Mouse (Mus musculus) intestine, embryonic 14.5 days (tissue): ENCODE data around the gene Slc9a5. TPM values are rescaled to one million over a fixed set of nuclear protein-coding genes. Genes with fewer than 3 reads are reported as not detected.

Experiments
- ATAC-seq: fragments of 200-750 bp; cut with Nextera tagmentation; replicated peaks from 2 replicates; pipeline ENCODE4 v1.8.0; 2017; ENCODE audit warnings: low read depth, moderate number of reproducible peaks, moderate TSS enrichment, moderate library complexity; ENCODE audit not compliant: low FRiP score, low TSS enrichment
- DNase-seq: peaks from one replicate; pipeline ENCODE4 v3.0.0-alpha.2; 2018; ENCODE audit warnings: low spot score
- H3K27ac ChIP-seq: fragments of 300-500 bp; sonication (generic); 2 replicates; pipeline ENCODE4 v1.5.1; 2014; ENCODE audit warnings: low read depth, mild to moderate bottlenecking, control low read depth
- H3K27me3 ChIP-seq: fragments of 300-500 bp; sonication (generic); replicated peaks from 2 replicates; pipeline ENCODE4 v1.6.1; 2014; ENCODE audit warnings: low read length, control low read depth; ENCODE audit not compliant: control insufficient read depth, insufficient read depth
- H3K36me3 ChIP-seq: fragments of 300-500 bp; sonication (generic); 2 replicates; pipeline ENCODE4 v1.6.1; 2014; ENCODE audit warnings: low read length, control low read depth; ENCODE audit not compliant: control insufficient read depth, insufficient read depth
- H3K4me1 ChIP-seq: fragments of 300-500 bp; sonication (generic); replicated peaks from 2 replicates; pipeline ENCODE4 v1.6.1; 2014; ENCODE audit warnings: low read length, control low read depth, mixed read lengths; ENCODE audit not compliant: control insufficient read depth, insufficient read depth
- H3K4me2 ChIP-seq: fragments of 300-500 bp; sonication (generic); 2 replicates; pipeline ENCODE4 v1.6.1; 2014; ENCODE audit warnings: low read length
- H3K4me3 ChIP-seq: fragments of 300-500 bp; sonication (generic); 2 replicates; pipeline ENCODE4 v1.5.1; 2014; ENCODE audit warnings: low read depth, low read length, control low read depth, mixed read lengths
- H3K9ac ChIP-seq: fragments of 300-500 bp; sonication (generic); 2 replicates; pipeline ENCODE4 v1.6.1; 2014; ENCODE audit warnings: mild to moderate bottlenecking, low read length
- H3K9me3 ChIP-seq: fragments of 300-500 bp; sonication (generic); 2 replicates; pipeline ENCODE4 v1.6.1; 2016; ENCODE audit warnings: low read length, control low read depth; ENCODE audit not compliant: control insufficient read depth
- WGBS: fragments of 180-500 bp; shearing (Covaris S2); extraction: QIAGEN DNeasy Blood & Tissue Kit; methylation state at CpG from one replicate; pipeline ENCODE4 v1.1.7; 2014; 5-methylcytosine and 5-hydroxymethylcytosine counted together
- microRNA counts: library from miRNA; unstranded; fragments of <30 nt; microRNA quantifications from one replicate; lab custom pipeline; 2016
- microRNA-seq: library from miRNA; unstranded; fragments of <30 nt; microRNA quantifications from one replicate; pipeline ENCODE4, GENCODE M21; 2016
- polyA plus RNA-seq: library from polyadenylated mRNA; unstranded; fragments of >200 nt; fragmentation: Nextera tagmentation; extraction: Ambion mirVana; gene quantifications from 2 replicates; pipeline ENCODE4 v1.2.1, GENCODE M21; 2014

The Slc9a5 gene
- polyA plus RNA-seq, 1 experiment from 2014 or later = 1.5 TPM

DNA sequence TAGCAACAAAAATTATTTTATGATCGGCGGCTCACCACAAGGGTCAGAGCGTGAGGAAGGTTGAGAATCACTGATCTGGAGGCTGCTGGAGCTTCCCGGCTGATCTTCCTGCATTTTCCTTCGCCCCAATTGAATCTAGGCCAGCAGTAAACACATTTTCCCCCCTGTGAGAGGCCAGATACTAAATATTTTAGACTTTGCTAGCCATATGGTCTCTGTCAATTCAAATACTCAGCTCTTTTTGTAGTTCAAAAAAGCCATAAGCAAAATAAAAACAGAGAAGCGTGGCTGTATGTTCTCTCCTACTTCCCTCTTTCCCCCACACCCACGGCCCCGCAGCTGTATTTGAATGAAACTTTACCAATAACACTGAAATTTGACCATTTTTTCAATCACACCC is 54.8 kb downstream of the Slc9a5 start:
- H3K4me3 ChIP-seq = no peak overlapping the region
- ATAC-seq = no peak
- 0 out of 2 replicates have a peak, but pooled peaks cover 4% of the 10 kb centered on the region for H3K9me3 ChIP-seq
- H3K4me1 ChIP-seq = no peaks in the 10 kb centered on the region
- no peaks in the 10 kb centered on the region for H3K36me3 ChIP-seq
- 67% methylated on average over 8 of the region's 8 CpGs for WGBS
- no peak overlapping the region for H3K27ac ChIP-seq
- no peaks in the 10 kb centered on the region for H3K27me3 ChIP-seq
- no peak overlapping the region for H3K9ac ChIP-seq
- no peak for DNase-seq
- H3K4me2 ChIP-seq = no peak overlapping the region

DNA sequence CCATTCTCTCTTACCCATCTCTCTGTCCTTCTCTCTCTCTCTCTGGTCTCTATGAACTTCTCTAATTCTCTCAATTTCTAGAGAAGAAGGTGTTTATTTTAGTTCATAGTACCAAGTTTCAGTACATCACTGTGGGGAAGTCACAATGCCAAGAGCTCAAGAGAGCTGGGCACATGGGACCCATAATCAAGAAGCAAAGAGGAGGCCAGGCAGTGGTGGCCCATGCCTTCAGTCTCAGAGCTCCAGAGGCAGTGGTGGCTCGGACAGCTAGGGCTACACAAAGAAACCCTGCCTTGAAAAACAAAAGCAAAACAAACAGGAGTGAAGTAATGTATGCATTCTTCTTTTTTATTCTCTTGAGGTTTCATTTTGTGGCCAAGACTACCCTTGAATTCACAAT is 55.9 kb downstream of the Slc9a5 start:
- ATAC-seq (no peak), DNase-seq (no peak)
- H3K27me3 ChIP-seq = no peaks in the 10 kb centered on the region
- no peak overlapping the region for H3K9ac ChIP-seq
- H3K9me3 ChIP-seq = 0 out of 2 replicates have a peak, but pooled peaks cover 4% of the 10 kb centered on the region
- whole genome bisulfite sequencing = 67% methylated on average over 1 of the region's 1 CpGs
- no peaks in the 10 kb centered on the region for H3K36me3 ChIP-seq
- H3K4me2 ChIP-seq = no peak overlapping the region
- no peak overlapping the region for H3K4me3 ChIP-seq
- no peak overlapping the region for H3K27ac ChIP-seq
- H3K4me1 ChIP-seq = no peaks in the 10 kb centered on the region

DNA sequence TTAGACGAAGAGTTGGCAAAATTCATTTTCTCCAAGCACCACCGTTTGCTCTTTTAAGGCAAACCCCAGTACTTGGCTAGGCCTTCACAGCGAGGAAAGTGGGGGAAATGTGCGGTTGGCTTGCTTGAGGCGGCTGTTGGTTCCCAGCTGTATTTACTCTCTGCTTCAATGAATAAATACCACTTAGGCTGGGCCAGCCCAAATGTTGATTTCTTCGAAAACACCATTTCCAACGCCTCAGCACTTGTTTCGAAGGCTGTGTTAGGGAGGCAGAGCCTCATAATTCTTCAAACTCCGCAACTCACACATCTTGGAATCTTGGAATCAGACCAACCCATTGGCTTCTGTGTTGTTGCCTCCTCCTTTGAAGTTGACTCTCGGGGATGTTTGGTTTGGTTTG is 57.8 kb downstream of the Slc9a5 start:
- no peaks in the 10 kb centered on the region for H3K4me1 ChIP-seq
- WGBS = 46% methylated on average over 10 of the region's 10 CpGs
- no peak overlapping the region for H3K4me2 ChIP-seq
- H3K9me3 ChIP-seq = no peaks in the 10 kb centered on the region
- no peaks in the 10 kb centered on the region for H3K27me3 ChIP-seq
- no peak overlapping the region for H3K4me3 ChIP-seq
- no peak overlapping the region for H3K9ac ChIP-seq
- no peak overlapping the region for H3K27ac ChIP-seq
- no peak for ATAC-seq
- DNase-seq = no peak
- no peaks in the 10 kb centered on the region for H3K36me3 ChIP-seq

DNA sequence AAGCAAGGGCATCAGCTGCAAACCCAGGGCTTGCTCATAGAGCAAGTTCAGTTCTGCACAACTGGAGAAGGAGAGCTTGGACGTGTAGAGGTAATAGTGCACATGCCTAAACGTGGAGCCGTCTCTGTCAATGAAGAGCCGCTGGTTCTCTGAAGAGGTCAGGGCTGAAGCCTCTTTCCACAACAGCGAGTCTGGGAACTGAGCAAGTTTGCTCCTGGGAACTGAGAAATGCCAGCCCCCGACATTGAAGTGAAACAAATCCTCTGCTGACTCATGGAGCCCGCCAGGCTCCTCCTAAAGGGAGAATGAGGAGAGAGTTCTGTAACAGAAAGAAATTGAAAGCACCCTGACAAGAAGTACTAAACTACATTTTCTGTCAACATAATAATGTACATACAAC is 59.7 kb downstream of the Slc9a5 start:
- H3K27me3 ChIP-seq = peaks cover 16% of the 10 kb centered on the region
- H3K4me2 ChIP-seq = no peak overlapping the region
- ATAC-seq (no peak), DNase-seq (no peak)
- H3K9me3 ChIP-seq = no peaks in the 10 kb centered on the region
- no peaks in the 10 kb centered on the region for H3K4me1 ChIP-seq
- H3K4me3 ChIP-seq = no peak overlapping the region
- no peaks in the 10 kb centered on the region for H3K36me3 ChIP-seq
- 49% methylated on average over 7 of the region's 7 CpGs for WGBS
- no peak overlapping the region for H3K9ac ChIP-seq
- no peak overlapping the region for H3K27ac ChIP-seq

DNA sequence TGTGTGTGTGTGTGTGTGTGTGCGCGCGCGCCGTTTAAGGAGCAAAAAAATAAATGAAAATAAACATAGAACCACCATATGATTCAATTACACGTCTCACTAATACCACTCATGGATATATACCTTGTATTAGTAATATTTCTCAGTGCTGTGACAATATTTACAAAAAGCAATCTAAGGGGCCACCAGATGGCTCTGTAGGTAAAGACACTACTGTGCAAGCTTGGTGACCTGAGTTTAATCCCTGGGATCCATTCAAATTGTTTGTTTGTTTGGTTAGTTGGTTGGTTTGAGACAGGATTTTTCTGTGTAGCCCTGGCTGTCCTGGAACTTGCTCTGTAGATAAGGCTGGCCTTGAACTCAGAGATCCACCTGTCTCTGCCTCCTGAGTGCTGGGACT is 61.3 kb downstream of the Slc9a5 start:
- 88% methylated on average over 6 of the region's 6 CpGs for whole genome bisulfite sequencing
- Histone ChIP-seq H3K27me3 (peaks cover 32% of the 10 kb centered on the region), H3K9ac (no peak overlapping the region), H3K4me2 (no peak overlapping the region), H3K4me3 (no peak overlapping the region), H3K9me3 (no peaks in the 10 kb centered on the region), H3K27ac (no peak overlapping the region), H3K4me1 (peaks cover 3% of the 10 kb centered on the region; the same call in 1 of the 2 replicates), H3K36me3 (no peaks in the 10 kb centered on the region)
- ATAC-seq (no peak), DNase-seq (no peak)

DNA sequence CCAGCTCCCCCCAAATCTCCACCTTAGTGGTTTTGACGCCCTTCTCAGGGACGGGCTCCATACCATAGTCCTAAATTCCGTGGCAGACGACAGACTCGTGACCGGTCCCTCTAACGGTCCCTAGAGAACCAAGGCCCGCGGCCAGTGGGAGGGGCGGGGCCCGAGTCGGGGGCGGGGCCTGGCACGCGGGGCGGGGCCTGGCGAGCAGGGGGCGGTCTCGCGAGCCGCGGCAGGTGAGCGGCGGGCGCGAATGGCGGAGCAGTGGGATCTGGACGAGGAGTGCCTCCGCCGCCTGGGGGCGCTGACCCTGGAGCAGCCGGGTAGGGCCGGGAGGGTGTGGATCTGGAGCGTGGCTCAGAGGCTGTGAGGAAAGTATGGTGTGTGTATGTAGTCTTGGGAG is 64.7 kb downstream of the Slc9a5 start, which contains the start of the genes Kctd19 and Lrrc36:
Kctd19 (minus strand) TSS at position 112 of the 400 bp plus-strand sequence.
Lrrc36 (plus strand) TSS at position 181 of the 400 bp plus-strand sequence.
- 0 out of 2 replicates have a peak within 1 kb of the TSS, but pooled peaks have one; percentile 20 for H3K9ac ChIP-seq
- H3K36me3 ChIP-seq = no peaks in the 10 kb centered on the region

DNA sequence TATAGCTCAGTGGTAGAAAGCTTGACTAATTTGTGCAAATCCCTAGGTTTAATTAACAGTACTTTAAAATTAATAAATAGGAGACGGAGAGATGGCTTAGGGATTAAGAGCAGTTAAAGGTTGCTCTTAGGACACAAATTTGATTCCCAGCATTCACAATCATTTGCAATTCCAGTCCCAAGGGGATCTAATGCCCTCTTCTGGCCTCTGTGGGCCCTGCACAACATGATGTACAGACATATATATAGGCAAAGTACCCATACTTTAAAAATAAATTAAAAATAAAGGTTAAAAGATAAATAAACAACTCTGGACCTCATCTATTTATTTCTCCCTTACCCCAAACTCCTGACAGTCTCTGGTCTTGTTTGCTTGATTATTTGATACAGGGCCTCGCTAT is 70.3 kb downstream of the Slc9a5 start:
- DNase-seq = no peak
- H3K36me3 ChIP-seq = no peaks in the 10 kb centered on the region
- no peak overlapping the region for H3K9ac ChIP-seq
- no peaks in the 10 kb centered on the region for H3K4me1 ChIP-seq
- whole genome bisulfite sequencing = 70% methylated on average over 2 of the region's 2 CpGs
- no peak overlapping the region for H3K4me2 ChIP-seq
- H3K4me3 ChIP-seq = no peak overlapping the region
- no peaks in the 10 kb centered on the region for H3K9me3 ChIP-seq
- no peak for ATAC-seq
- no peak overlapping the region for H3K27ac ChIP-seq
- peaks cover 17% of the 10 kb centered on the region for H3K27me3 ChIP-seq

More for the DNA sequence above, 64.7 kb downstream of the Slc9a5 start, which contains the start of the genes Kctd19 and Lrrc36:
- Histone ChIP-seq H3K9me3 (no peaks in the 10 kb centered on the region), H3K4me1 (peaks cover 3% of the 10 kb centered on the region; the same call in 1 of the 2 replicates), H3K4me2 (peak within 1 kb of the TSS; percentile 47), H3K27ac (no peak within 1 kb of the TSS), H3K4me3 (peak within 1 kb of the TSS; percentile 21), H3K27me3 (peaks cover 40% of the 10 kb centered on the region)
- WGBS = 2% methylated on average over 34 of the region's 34 CpGs
- peak; percentile 73 for DNase-seq
- ATAC-seq = peak; percentile 60

MicroRNA genes within 50 kb of the gene (microRNA counts, 519-probe panel; counts per million panel counts)
- 2,954 counts per million, percentile 33 among the panel's probes with 10 or more counts for microRNA mmu-miR-328 (lab: Ali Mortazavi, UCI)

Small RNAs within 50 kb of the gene (microRNA-seq; reads per million reads assigned to microRNA genes)
- gene Gm27320 (not detected), gene Mir328 (258 reads per million, percentile 67 among the genes with 10 or more reads in this experiment)

Other genes with a start within 250 kb of the Slc9a5 start
- gene Ces4a, start 217.0 kb upstream of the Slc9a5 start, polyA plus RNA-seq = not detected in 2 replicates
- gene Cbfb, start 178.2 kb upstream of the Slc9a5 start, polyA plus RNA-seq = 52.5 and 62.8 TPM in 2 replicates
- gene D230025D16Rik, start 123.7 kb upstream of the Slc9a5 start, polyA plus RNA-seq = 29.5 and 29.8 TPM in 2 replicates
- gene B3gnt9, start 93.7 kb upstream of the Slc9a5 start, polyA plus RNA-seq = 19.1 and 20.3 TPM in 2 replicates
- 26.2 and 26.8 TPM in 2 replicates for gene Tradd, start 84.2 kb upstream of the Slc9a5 start, polyA plus RNA-seq
- 4.5 and 4.9 TPM in 2 replicates for gene Fbxl8, start 84.2 kb upstream of the Slc9a5 start, polyA plus RNA-seq
- gene Hsf4, start 79.0 kb upstream of the Slc9a5 start, polyA plus RNA-seq = 0.35 TPM in 1 of 2 replicates, not detected in the other
- gene Nol3, start 72.7 kb upstream of the Slc9a5 start, polyA plus RNA-seq = 1.3 and 1.4 TPM in 2 replicates
- gene 4931428F04Rik, start 59.0 kb upstream of the Slc9a5 start, polyA plus RNA-seq = 9.1 and 11.7 TPM in 2 replicates
- 9.8 and 10.1 TPM in 2 replicates for gene Exoc3l, start 52.7 kb upstream of the Slc9a5 start, polyA plus RNA-seq
- 114 and 119 TPM in 2 replicates for gene E2f4, start 51.2 kb upstream of the Slc9a5 start, polyA plus RNA-seq
- gene Elmo3, start 43.2 kb upstream of the Slc9a5 start, polyA plus RNA-seq = 16.8 and 17.7 TPM in 2 replicates
- gene Lrrc29, start 22.6 kb upstream of the Slc9a5 start, polyA plus RNA-seq = 1.9 and 2.3 TPM in 2 replicates
- 136 and 138 TPM in 2 replicates for gene Tmem208, start 22.5 kb upstream of the Slc9a5 start, polyA plus RNA-seq
- gene Fhod1, start 890 bp upstream of the Slc9a5 start, polyA plus RNA-seq = 3.2 and 3.5 TPM in 2 replicates
- gene Plekhg4, start 24.4 kb downstream of the Slc9a5 start, polyA plus RNA-seq = 0.19 and 0.27 TPM in 2 replicates
- gene Kctd19, start 64.7 kb downstream of the Slc9a5 start, polyA plus RNA-seq = 0.11 TPM in 1 of 2 replicates, not detected in the other
- 0.11 and 0.16 TPM in 2 replicates for gene Lrrc36, start 64.7 kb downstream of the Slc9a5 start, polyA plus RNA-seq
- 36.2 and 39.8 TPM in 2 replicates for gene Tppp3, start 122.7 kb downstream of the Slc9a5 start, polyA plus RNA-seq
- gene Zdhhc1, start 148.1 kb downstream of the Slc9a5 start, polyA plus RNA-seq = 25.0 and 25.2 TPM in 2 replicates
- 3.1 and 3.8 TPM in 2 replicates for gene Hsd11b2, start 169.9 kb downstream of the Slc9a5 start, polyA plus RNA-seq
- 72.7 and 78.5 TPM in 2 replicates for gene Atp6v0d1, start 217.2 kb downstream of the Slc9a5 start, polyA plus RNA-seq